Mouse (Mus musculus): ENCODE measurements around the gene Chrnb2.
A peak's percentile ranks its signal among the peaks of the same experiment; 100 is the strongest.

Gene Chrnb2

GRCm38 (mm10) chr3:89776001-89776400, 11.6 kb upstream of the Chrnb2 start:
- DNase-seq (ENCODE audit: low spot score): no peak

GRCm38 (mm10) chr3:89774236-89774960, 10.0 kb upstream of the Chrnb2 start:
- no peak for DNase-seq (ENCODE audit: low spot score)

- peak; percentile 60 for DNase-seq (ENCODE audit: low spot score)
These were observed 9.3 kb upstream of the Chrnb2 start for GRCm38 (mm10) chr3:89773740-89774211.

GRCm38 (mm10) chr3:89772968-89773709, 8.7 kb upstream of the Chrnb2 start, which contains the start of gene Ube2q1:
Ube2q1 (plus strand) TSS chr3:89773616.
- DNase-seq (ENCODE audit: low spot score): peak; percentile 94

GRCm38 (mm10) chr3:89772588-89772967, 8.1 kb upstream of the Chrnb2 start:
- peak; percentile 80 for DNase-seq (ENCODE audit: low spot score)

- no peak for DNase-seq (ENCODE audit: low spot score)
These were observed 6.1 kb upstream of the Chrnb2 start for GRCm38 (mm10) chr3:89770425-89771002.

GRCm38 (mm10) chr3:89769584-89769983, 5.2 kb upstream of the Chrnb2 start:
- no peak for DNase-seq (ENCODE audit: low spot score)

- no peak for DNase-seq (ENCODE audit: low spot score)
These were observed 4.6 kb downstream of the Chrnb2 start for GRCm38 (mm10) chr3:89759786-89760185.

GRCm38 (mm10) chr3:89757851-89758250, 6.6 kb downstream of the Chrnb2 start:
- DNase-seq (ENCODE audit: low spot score): no peak

GRCm38 (mm10) chr3:89755283-89755682, 9.1 kb downstream of the Chrnb2 start:
- no peak for DNase-seq (ENCODE audit: low spot score)

GRCm38 (mm10) chr3:89752307-89752706, 12.1 kb downstream of the Chrnb2 start:
- DNase-seq (ENCODE audit: low spot score): no peak

- no peak for DNase-seq (ENCODE audit: low spot score)
These were observed 25.9 kb downstream of the Chrnb2 start for GRCm38 (mm10) chr3:89738509-89738908.

- no peak for DNase-seq (ENCODE audit: low spot score)
These were observed 32.3 kb downstream of the Chrnb2 start for GRCm38 (mm10) chr3:89732091-89732490.

- DNase-seq (ENCODE audit: low spot score): peak; percentile 90
These were observed 33.8 kb downstream of the Chrnb2 start for GRCm38 (mm10) chr3:89730350-89731331.

GRCm38 (mm10) chr3:89728848-89729247, 35.6 kb downstream of the Chrnb2 start:
- no peak for DNase-seq (ENCODE audit: low spot score)

- no peak for DNase-seq (ENCODE audit: low spot score)
These were observed 37.4 kb downstream of the Chrnb2 start for GRCm38 (mm10) chr3:89727028-89727427.

GRCm38 (mm10) chr3:89723400-89724084, 40.9 kb downstream of the Chrnb2 start:
- no peak for DNase-seq (ENCODE audit: low spot score)

GRCm38 (mm10) chr3:89722032-89722431, 42.4 kb downstream of the Chrnb2 start:
- no peak for DNase-seq (ENCODE audit: low spot score)

- no peak for DNase-seq (ENCODE audit: low spot score)
These were observed 48.5 kb downstream of the Chrnb2 start for GRCm38 (mm10) chr3:89715967-89716256.

- DNase-seq (ENCODE audit: low spot score): peak; percentile 18
These were observed 49.0 kb downstream of the Chrnb2 start for GRCm38 (mm10) chr3:89715207-89715966.

Measured in yolk sac, embryonic 10.5 days (tissue).